Mouse (Mus musculus) lung, adult 2 months (tissue): ENCODE results near the gene Rgs14.

Experiments used
- CTCF ChIP-seq: fragments of 200-500 bp; IDR thresholded peaks from 2 replicates; pipeline ENCODE4 v1.5.1; 2011; ENCODE audit warnings: mild to moderate bottlenecking, low read length, control low read depth; ENCODE audit not compliant: insufficient read depth
- POLR2A ChIP-seq: fragments of 200-500 bp; IDR thresholded peaks from 2 replicates; pipeline ENCODE4 v1.6.1; 2011; ENCODE audit warnings: low read depth, mild to moderate bottlenecking, control low read depth, low read length, borderline replicate concordance; ENCODE audit errors: extremely low read depth

DNA sequence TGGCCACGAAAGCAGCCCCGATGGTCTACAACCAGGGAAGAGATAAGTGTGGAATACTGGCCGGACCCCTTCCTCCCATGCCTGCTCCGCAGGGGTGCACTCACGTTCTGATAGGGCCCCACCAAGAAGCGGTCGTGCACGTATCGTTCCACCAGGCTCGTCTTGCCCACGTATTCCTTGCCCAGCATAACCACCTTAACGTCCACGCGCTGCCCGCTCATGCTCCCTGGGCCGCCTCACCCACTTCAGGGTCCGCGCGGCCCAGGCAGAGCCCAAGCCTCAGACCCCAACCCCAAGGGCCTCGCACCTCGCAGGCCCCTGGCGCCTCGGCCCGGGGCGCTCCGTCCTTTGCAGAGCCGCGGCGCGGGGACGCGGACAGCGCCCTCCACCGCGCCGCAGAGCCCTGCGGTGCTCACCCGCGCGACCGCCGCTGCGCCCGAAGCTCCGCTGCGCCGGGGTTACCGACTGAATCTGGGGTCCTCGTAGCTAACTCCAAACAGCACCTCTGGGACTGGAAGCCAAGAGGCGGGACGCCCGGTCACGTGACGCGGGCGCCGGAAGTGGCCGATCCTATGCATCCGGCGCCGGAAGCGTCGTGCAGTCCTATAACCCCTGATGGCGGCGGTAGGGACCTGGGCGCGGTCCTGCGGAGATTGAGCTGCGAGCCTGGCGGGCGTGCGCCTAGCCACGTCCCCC, 48.0 kb upstream of the Rgs14 start, which contains the start of gene Rab24:
- TF ChIP-seq POLR2A (peak; percentile 74; the same call in 1 of the 2 replicates), CTCF (no peak)
